Mouse (Mus musculus) hindbrain, postnatal 0 days (tissue): Measurements from ENCODE around the gene Gm3604. TPM values are rescaled to one million over a fixed set of nuclear protein-coding genes. Genes with fewer than 3 reads are reported as not detected.
"Not testable (repeated sequence)": the region's sequence is repeated elsewhere in the genome, so short reads cannot be mapped to it uniquely, and the experiment has no call there.

Source experiments
- ATAC-seq: fragments of 200-750 bp; cut with Nextera tagmentation; 2 replicates; pipeline ENCODE4 v1.8.0; 2017; ENCODE audit warnings: mild to moderate bottlenecking, moderate TSS enrichment, moderate library complexity
- DNase-seq: peaks from one replicate; pipeline ENCODE4 v3.0.0-alpha.2; 2015; ENCODE audit warnings: low spot score
- H3K27ac ChIP-seq: fragments of 300-500 bp; sonication (generic); 2 replicates; pipeline ENCODE4 v1.5.1; 2014; ENCODE audit warnings: mild to moderate bottlenecking
- H3K27me3 ChIP-seq: fragments of 300-500 bp; sonication (generic); 2 replicates; pipeline ENCODE4 v1.6.1; 2014; ENCODE audit warnings: low read length, mixed read lengths; ENCODE audit not compliant: insufficient read depth
- H3K36me3 ChIP-seq: fragments of 300-500 bp; sonication (generic); 2 replicates; pipeline ENCODE4 v1.6.1; 2014; ENCODE audit warnings: low read length, mixed read lengths; ENCODE audit not compliant: insufficient read depth
- H3K4me1 ChIP-seq: fragments of 300-500 bp; sonication (generic); 2 replicates; pipeline ENCODE4 v1.6.1; 2014; ENCODE audit warnings: antibody characterized with exemption, low read length, mixed read lengths; ENCODE audit not compliant: insufficient read depth
- H3K4me2 ChIP-seq: fragments of 300-500 bp; sonication (generic); 2 replicates; pipeline ENCODE4 v1.6.1; 2014; ENCODE audit warnings: low read depth, mild to moderate bottlenecking, low read length, moderate library complexity, mixed read lengths
- H3K4me3 ChIP-seq: fragments of 300-500 bp; sonication (generic); 2 replicates; pipeline ENCODE4 v1.5.1; 2014; ENCODE audit warnings: low read length
- H3K9ac ChIP-seq: fragments of 300-500 bp; sonication (generic); replicated peaks from 2 replicates; pipeline ENCODE4 v1.6.1; 2014; ENCODE audit warnings: mild to moderate bottlenecking, low read length, moderate library complexity, mixed read lengths
- H3K9me3 ChIP-seq: fragments of 300-500 bp; sonication (generic); 2 replicates; pipeline ENCODE4 v1.6.1; 2016; ENCODE audit warnings: low read length, mixed read lengths
- CTCF ChIP-seq: IDR thresholded peaks from 2 replicates; pipeline ENCODE4 v1.5.1; 2016; ENCODE audit warnings: antibody characterized with exemption, control low read depth, low read depth
- WGBS: fragments of 180-500 bp; shearing (Covaris S2); extraction: QIAGEN DNeasy Blood & Tissue Kit; methylation state at CpG from one replicate; pipeline ENCODE4 v1.1.7; 2014; 5-methylcytosine and 5-hydroxymethylcytosine counted together
- microRNA-seq, 2 experiments: library from miRNA; unstranded; fragments of <30 nt; microRNA quantifications; one replicate each; pipeline ENCODE4; 2016
- polyA plus RNA-seq: library from polyadenylated mRNA; unstranded; fragments of >200 nt; fragmentation: Nextera tagmentation; extraction: Ambion mirVana; gene quantifications from 2 replicates; pipeline ENCODE4 v1.2.1, GENCODE M21; 2015
- total RNA-seq: library from RNA; depleted of rRNA; stranded (reverse); fragments of >200 nt; gene quantifications from 2 replicates; pipeline ENCODE4 v1.2.3, GENCODE M21; 2014; rRNA removed

The Gm3604 gene
- total RNA-seq (0.29 and 0.99 TPM in 2 replicates), polyA plus RNA-seq (1.9 and 2.7 TPM in 2 replicates)

DNA sequence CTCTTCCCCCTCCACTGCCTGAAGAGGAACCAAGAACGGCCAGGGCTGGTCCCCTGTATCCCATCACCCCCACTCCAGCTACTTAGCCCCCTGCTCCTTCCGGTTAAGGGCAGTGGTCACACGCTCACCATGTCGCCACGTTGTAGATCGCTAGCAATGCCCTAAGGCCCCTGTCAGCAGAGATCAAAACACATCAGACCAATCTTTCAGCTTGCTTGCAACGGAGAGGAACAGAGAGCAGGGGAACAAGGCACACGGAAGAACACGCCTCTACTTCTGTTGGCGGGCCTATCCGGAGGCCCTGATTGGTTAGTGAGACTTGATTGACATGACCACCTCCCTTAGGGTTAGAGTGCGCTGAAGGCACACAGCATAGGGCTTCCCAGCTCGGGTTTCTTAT lies at the start of gene Gm3604:
TSS of gene Gm3604 (minus strand) at position 226 of the 400 bp plus-strand sequence.
- H3K4me1 ChIP-seq, H3K27ac ChIP-seq, ATAC-seq, H3K9ac ChIP-seq, H3K9me3 ChIP-seq, H3K36me3 ChIP-seq, H3K27me3 ChIP-seq: not testable (repeated sequence)
- Histone ChIP-seq H3K4me2 (peak within 1 kb of the TSS; percentile 27; the same call in 1 of the 2 replicates), H3K4me3 (peak within 1 kb of the TSS; percentile 23)
- 15% methylated on average over 13 of the region's 13 CpGs for WGBS
- DNase-seq, result peak; percentile 20

DNA sequence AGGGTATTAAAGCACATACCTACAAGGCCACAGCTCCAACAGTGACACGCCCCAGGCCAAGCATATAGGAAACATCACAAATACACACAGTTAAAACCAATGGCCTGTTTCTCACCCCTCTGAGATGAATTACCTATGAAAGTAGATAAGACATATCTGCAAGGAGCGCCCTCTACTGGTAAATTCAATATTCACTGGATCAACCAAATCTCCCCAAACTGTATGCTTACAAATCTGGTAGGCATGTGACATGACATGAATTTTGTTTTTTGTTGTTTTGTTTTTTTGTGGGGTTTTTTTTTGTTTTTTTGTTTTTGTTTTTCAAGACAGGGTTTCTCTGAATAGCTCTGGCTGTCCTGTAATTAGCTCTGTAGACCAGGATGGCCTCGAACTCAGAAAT lies 16.2 kb upstream of the Gm3604 start:
- H3K27me3 ChIP-seq, H3K9me3 ChIP-seq, H3K4me1 ChIP-seq, H3K4me3 ChIP-seq, DNase-seq, ATAC-seq, H3K36me3 ChIP-seq, H3K4me2 ChIP-seq, H3K9ac ChIP-seq, H3K27ac ChIP-seq: not testable (repeated sequence)
- 61% methylated on average over 3 of the region's 3 CpGs for WGBS

DNA sequence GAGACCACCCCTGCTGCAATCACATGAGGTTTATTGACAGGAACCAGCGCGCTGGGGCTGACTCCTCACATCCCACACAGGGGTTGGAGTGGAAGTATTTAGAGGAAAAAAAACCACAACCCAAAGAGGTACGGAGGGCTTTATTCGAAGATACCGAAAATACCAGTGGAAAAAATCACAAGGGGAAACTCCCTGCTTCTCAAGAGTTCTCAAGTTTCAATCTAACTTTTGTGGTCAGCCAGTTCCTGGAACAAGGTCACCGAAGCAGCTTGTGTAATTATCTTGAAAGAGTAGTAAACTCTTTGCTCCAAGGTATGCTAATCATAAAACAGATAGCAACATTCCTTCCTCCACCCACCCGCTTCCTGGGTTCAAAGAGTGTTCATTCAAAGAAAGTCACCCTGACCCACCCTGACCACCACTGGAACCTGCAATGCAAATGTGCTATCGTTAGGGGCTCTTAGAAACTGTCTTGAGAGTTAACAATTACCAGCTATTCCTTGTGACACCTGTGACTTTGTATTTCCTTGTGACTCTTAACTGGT lies 7.2 kb upstream of the Gm3604 start:
- not testable (repeated sequence) for DNase-seq, H3K27ac ChIP-seq, H3K9ac ChIP-seq, ATAC-seq, H3K4me3 ChIP-seq, H3K4me2 ChIP-seq, H3K36me3 ChIP-seq, H3K27me3 ChIP-seq, H3K9me3 ChIP-seq, H3K4me1 ChIP-seq
- WGBS, result 89% methylated on average over 8 of the region's 8 CpGs

DNA sequence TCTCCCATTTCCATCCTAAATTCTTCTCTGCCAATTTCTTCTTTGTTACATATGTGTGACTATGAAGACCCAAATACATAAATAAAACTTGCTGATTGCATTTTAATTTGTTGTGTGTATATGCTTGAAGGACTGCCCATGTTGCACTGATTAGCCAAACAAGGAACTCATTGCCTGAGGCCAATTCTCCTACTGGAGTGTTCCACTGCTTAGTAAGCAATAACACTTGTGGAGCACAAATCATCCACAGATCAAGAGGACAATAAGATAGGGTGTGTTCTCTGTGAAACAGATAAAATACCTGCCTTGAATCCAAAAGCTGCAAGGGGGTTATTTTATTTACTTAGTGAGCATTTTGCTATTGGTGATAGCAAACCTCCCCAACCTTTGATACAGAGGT lies 51.2 kb downstream of the Gm3604 start:
- H3K9me3 ChIP-seq, result peaks cover 6% of the 10 kb centered on the region; the same call in 1 of the 2 replicates
- TF ChIP-seq CTCF, result no peak
- H3K27ac ChIP-seq, result no peak overlapping the region

DNA sequence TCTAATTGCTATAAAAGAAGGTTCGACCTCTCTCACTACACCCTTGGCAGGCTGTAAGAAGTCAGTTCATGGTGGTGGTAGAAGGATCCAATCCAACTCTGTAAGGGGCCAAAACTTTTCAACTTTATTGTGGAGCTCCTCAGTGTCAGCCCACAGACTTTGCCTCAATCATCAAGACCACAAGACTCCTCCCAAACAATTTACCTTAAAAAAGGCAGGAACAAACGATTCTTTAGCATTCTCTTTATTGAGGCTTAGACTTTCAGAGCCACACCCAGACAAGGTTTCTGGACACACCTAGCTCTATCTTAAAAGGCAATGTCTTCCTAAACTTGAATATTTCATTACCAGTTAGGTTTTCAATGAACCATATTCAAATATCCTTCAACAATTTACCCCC lies 51.6 kb downstream of the Gm3604 start:
- Histone ChIP-seq H3K27ac (no peak overlapping the region), H3K4me1 (no peaks in the 10 kb centered on the region), H3K9ac (no peak overlapping the region), H3K27me3 (no peaks in the 10 kb centered on the region), H3K9me3 (peaks cover 6% of the 10 kb centered on the region; the same call in 1 of the 2 replicates), H3K4me3 (no peak overlapping the region), H3K36me3 (no peaks in the 10 kb centered on the region), H3K4me2 (no peak overlapping the region)
- DNase-seq (no peak), ATAC-seq (no peak)
- no peak for TF ChIP-seq CTCF
- WGBS, result 78% methylated on average over 2 of the region's 2 CpGs

More for the DNA sequence above, 51.2 kb downstream of the Gm3604 start:
- Histone ChIP-seq H3K4me2 (no peak overlapping the region), H3K36me3 (no peaks in the 10 kb centered on the region), H3K4me3 (no peak overlapping the region), H3K27me3 (no peaks in the 10 kb centered on the region), H3K9ac (no peak overlapping the region), H3K4me1 (no peaks in the 10 kb centered on the region)
- no peak for ATAC-seq
- DNase-seq, result no peak

Small RNA genes within 50 kb of the gene (microRNA-seq; reads per million reads assigned to microRNA genes)
- 0 reads per million in 2 experiments for gene Gm25933

Other genes with a start within 250 kb of the Gm3604 start
- gene Gm49359, start 83.7 kb upstream of the Gm3604 start, total RNA-seq, result 2.5 and 6.6 TPM in 2 replicates
- 7.9 and 9.4 TPM in 2 replicates for gene Gm49359, start 83.7 kb upstream of the Gm3604 start, polyA plus RNA-seq
- gene Zfp935, start 175.3 kb upstream of the Gm3604 start, total RNA-seq, result not detected in 2 replicates
- not detected in 2 replicates for gene Zfp935, start 175.3 kb upstream of the Gm3604 start, polyA plus RNA-seq
- 2.9 and 3.2 TPM in 2 replicates for gene Zfp934, start 188.0 kb upstream of the Gm3604 start, total RNA-seq
- 7.7 and 8.5 TPM in 2 replicates for gene Zfp934, start 188.0 kb upstream of the Gm3604 start, polyA plus RNA-seq
- 1.3 and 4.3 TPM in 2 replicates for gene 6720489N17Rik, start 241.0 kb upstream of the Gm3604 start, total RNA-seq
- gene 6720489N17Rik, start 241.0 kb upstream of the Gm3604 start, polyA plus RNA-seq, result 4.6 and 5.5 TPM in 2 replicates